Comparison of ENCODE assay signal across 8 mouse cellular contexts in the genomic region with DNA sequence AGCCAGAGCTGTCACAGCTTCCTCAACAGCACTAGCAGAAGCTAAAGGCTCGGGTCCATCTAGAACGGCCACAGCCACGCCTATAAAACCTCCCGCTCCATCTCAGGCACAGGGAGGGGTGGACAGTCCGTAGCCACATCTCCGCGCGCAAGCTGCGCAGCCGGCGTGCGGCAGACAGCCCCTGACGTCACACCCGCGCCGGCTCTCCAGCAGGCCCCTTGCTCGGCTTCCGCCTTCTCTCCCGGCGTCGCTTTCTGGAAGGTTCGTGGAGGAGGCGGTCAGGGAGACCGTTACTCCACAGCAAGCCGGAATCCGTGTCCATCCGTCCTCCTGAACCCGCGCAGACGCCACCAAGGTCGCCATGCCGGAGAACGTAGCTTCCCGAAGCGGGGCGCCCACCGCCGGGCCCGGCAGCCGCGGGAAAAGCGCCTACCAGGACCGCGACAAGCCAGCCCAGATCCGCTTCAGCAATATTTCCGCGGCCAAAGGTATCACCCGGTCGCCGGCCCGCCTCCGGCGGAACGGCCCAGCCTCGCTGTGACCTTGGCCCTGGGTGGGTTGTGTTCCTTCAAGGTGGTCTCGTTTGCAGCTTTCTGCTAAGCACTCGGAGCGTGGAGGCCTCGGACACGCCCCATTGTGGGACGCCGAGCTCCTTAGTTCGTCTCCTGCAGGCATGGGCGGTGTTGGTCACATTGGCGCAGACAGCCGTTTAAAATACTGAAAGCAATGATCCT. TPM values are rescaled to one million over a fixed set of nuclear protein-coding genes. Genes with fewer than 3 reads are reported as not detected.
DNase-seq lines count a peak whose midpoint lies in the region; ATAC-seq and TF ChIP-seq lines count a peak whose summit lies in the region.

A gene (plus strand): TSS at position 127 of the 734 bp plus-strand sequence.

- H3K4me2 ChIP-seq in heart, embryonic 11.5 days = peak within 1 kb of the TSS; percentile 92
- H3K4me2 ChIP-seq in kidney, postnatal 0 days (ENCODE audit: low read length) = peak within 1 kb of the TSS; percentile 68
- peak within 1 kb of the TSS; percentile 91 for H3K4me2 ChIP-seq in liver, embryonic 11.5 days
- H3K4me2 ChIP-seq in stomach, embryonic 14.5 days (replicated peaks; ENCODE audit: low read depth, low read length) = peak within 1 kb of the TSS; percentile 90

- peak; percentile 93 to 95 for DNase-seq in B cell, adult 2 months
- peak; percentile 98 for DNase-seq in brain, adult 2 months (ENCODE audit: low read depth, low spot score)
- peak; percentile 97 for DNase-seq in kidney, postnatal 0 days (ENCODE audit: low spot score)
- DNase-seq in liver, embryonic 11.5 days (ENCODE audit: low spot score) = peak; percentile 91
- DNase-seq in naive thymus-derived CD4-positive, alpha-beta T cell, adult 2 months (ENCODE audit: low read depth) = peak; percentile 88

- H3K4me1 ChIP-seq in heart, embryonic 11.5 days (ENCODE audit: control insufficient read depth, insufficient read depth, low read length) = peaks cover 12% of the 10 kb centered on the region
- peaks cover 6% of the 10 kb centered on the region for H3K4me1 ChIP-seq in kidney, postnatal 0 days (replicated peaks; ENCODE audit: insufficient read depth, low read length)
- peaks cover 8% of the 10 kb centered on the region for H3K4me1 ChIP-seq in liver, embryonic 11.5 days (replicated peaks; ENCODE audit: control insufficient read depth, insufficient read depth, low read length)
- H3K4me1 ChIP-seq in stomach, embryonic 14.5 days (ENCODE audit: control insufficient read depth, insufficient read depth, low read length) = 0 out of 2 replicates have a peak, but pooled peaks cover 7% of the 10 kb centered on the region

- no peaks in the 10 kb centered on the region for H3K9me3 ChIP-seq in heart, embryonic 11.5 days (replicated peaks; ENCODE audit: control insufficient read depth, low read length)
- H3K9me3 ChIP-seq in kidney, postnatal 0 days (replicated peaks; ENCODE audit: low read length) = no peaks in the 10 kb centered on the region
- no peaks in the 10 kb centered on the region for H3K9me3 ChIP-seq in liver, embryonic 11.5 days (ENCODE audit: control insufficient read depth, low read length)
- H3K9me3 ChIP-seq in stomach, embryonic 14.5 days (ENCODE audit: control insufficient read depth, low read depth, low read length) = no peaks in the 10 kb centered on the region

- WGBS in heart, embryonic 11.5 days (ENCODE audit: insufficient replicate concordance) = under 1% methylated on average over 66 of the region's 66 CpGs
- under 1% methylated on average over 66 of the region's 66 CpGs for WGBS in kidney, postnatal 0 days
- under 1% methylated on average over 62 of the region's 66 CpGs for WGBS in liver, embryonic 11.5 days
- WGBS in stomach, embryonic 14.5 days = under 1% methylated on average over 66 of the region's 66 CpGs

- ATAC-seq in erythroblast, adult 5-6 weeks (replicated peaks; ENCODE audit: low FRiP score, poor library complexity, severe bottlenecking) = peak; percentile 94
- ATAC-seq in heart, embryonic 11.5 days (replicated peaks; ENCODE audit: insufficient number of reproducible peaks, low FRiP score, low TSS enrichment) = peak; percentile 98
- peak; percentile 98 for ATAC-seq in kidney, postnatal 0 days (replicated peaks; ENCODE audit: low FRiP score, low read depth)
- peak; percentile 98 for ATAC-seq in liver, embryonic 11.5 days (replicated peaks; ENCODE audit: low FRiP score)
- ATAC-seq in stomach, embryonic 14.5 days (ENCODE audit: insufficient number of reproducible peaks, insufficient read depth, low FRiP score, low read depth) = peak; percentile 99

- H3K4me3 ChIP-seq in heart, embryonic 11.5 days (ENCODE audit: low read depth, low read length) = peak within 1 kb of the TSS; percentile 98
- H3K4me3 ChIP-seq in kidney, postnatal 0 days (replicated peaks; ENCODE audit: low read depth, low read length) = peak within 1 kb of the TSS; percentile 77
- peak within 1 kb of the TSS; percentile 82 for H3K4me3 ChIP-seq in liver, embryonic 11.5 days (ENCODE audit: low read depth, low read length)
- H3K4me3 ChIP-seq in stomach, embryonic 14.5 days (ENCODE audit: low read depth, low read length) = peak within 1 kb of the TSS; percentile 84

- H3K27ac ChIP-seq in heart, embryonic 11.5 days (ENCODE audit: low read depth, low read length) = peak within 1 kb of the TSS; percentile 94
- peak within 1 kb of the TSS; percentile 92 for H3K27ac ChIP-seq in kidney, postnatal 0 days
- peak within 1 kb of the TSS; percentile 87 for H3K27ac ChIP-seq in liver, embryonic 11.5 days (ENCODE audit: low read depth, low read length)
- H3K27ac ChIP-seq in stomach, embryonic 14.5 days (ENCODE audit: low read length) = peak within 1 kb of the TSS; percentile 89

- H3K27me3 ChIP-seq in heart, embryonic 11.5 days (ENCODE audit: control insufficient read depth, insufficient read depth, low read length) = no peaks in the 10 kb centered on the region
- no peaks in the 10 kb centered on the region for H3K27me3 ChIP-seq in kidney, postnatal 0 days (ENCODE audit: insufficient read depth, low read length)
- H3K27me3 ChIP-seq in liver, embryonic 11.5 days (replicated peaks; ENCODE audit: control insufficient read depth, insufficient read depth, low read length) = no peaks in the 10 kb centered on the region
- H3K27me3 ChIP-seq in stomach, embryonic 14.5 days (ENCODE audit: control insufficient read depth, insufficient read depth, low read length) = no peaks in the 10 kb centered on the region

- peak within 1 kb of the TSS; percentile 97 for H3K9ac ChIP-seq in heart, embryonic 11.5 days (ENCODE audit: low read depth, low read length)
- peak within 1 kb of the TSS; percentile 90 for H3K9ac ChIP-seq in kidney, postnatal 0 days (ENCODE audit: low read depth, low read length)
- peak within 1 kb of the TSS; percentile 84 for H3K9ac ChIP-seq in liver, embryonic 11.5 days (ENCODE audit: low read depth, low read length)
- H3K9ac ChIP-seq in stomach, embryonic 14.5 days (replicated peaks; ENCODE audit: low read depth, low read length) = peak within 1 kb of the TSS; percentile 81

- peaks cover 11% of the 10 kb centered on the region for H3K36me3 ChIP-seq in heart, embryonic 11.5 days (ENCODE audit: control insufficient read depth, insufficient read depth, low read length)
- H3K36me3 ChIP-seq in kidney, postnatal 0 days (ENCODE audit: insufficient read depth, low read length) = peaks cover 20% of the 10 kb centered on the region; the same call in 1 of the 2 replicates
- H3K36me3 ChIP-seq in liver, embryonic 11.5 days (ENCODE audit: control insufficient read depth, insufficient read depth, low read length) = peaks cover 16% of the 10 kb centered on the region
- peaks cover 23% of the 10 kb centered on the region for H3K36me3 ChIP-seq in stomach, embryonic 14.5 days (ENCODE audit: control insufficient read depth, insufficient read depth, low read length)

- no peak for TF ChIP-seq CTCF in kidney, postnatal 0 days (IDR thresholded peaks at IDR 0.05; ENCODE audit: low read depth)

RNA-seq across cellular contexts. Expression of the gene that starts here (rescaled TPM):
- total RNA-seq in erythroblast, adult 5-6 weeks (2015; ENCODE audit: low replicate concordance) = 66.0 and 82.0 TPM in 2 replicates
- 46.6 and 49.6 TPM in 2 replicates for total RNA-seq in erythroblast, adult 5-6 weeks (2017; ENCODE audit: low replicate concordance)
- 275 and 277 TPM in 2 replicates for polyA plus RNA-seq in heart, embryonic 11.5 days (2014; fragmentation: Nextera tagmentation; extraction: Ambion mirVana)
- polyA plus RNA-seq in kidney, postnatal 0 days (2015; fragmentation: Nextera tagmentation; extraction: Ambion mirVana) = 223 and 238 TPM in 2 replicates
- polyA plus RNA-seq in liver, embryonic 11.5 days (2014; fragmentation: Nextera tagmentation; extraction: Ambion mirVana) = 399 and 436 TPM in 2 replicates
- 288 TPM in 2 replicates for polyA plus RNA-seq in stomach, embryonic 14.5 days (2014; fragmentation: Nextera tagmentation; extraction: Ambion mirVana)

Comparison
In these comparisons a context has a peak if more than half of its experiments do, and no peak if none do; other contexts are left out.
1. Peak in every context shown above with its lines: DNase-seq, ATAC-seq, H3K4me3 ChIP-seq and H3K27ac ChIP-seq.